Mouse (Mus musculus): Measurements from ENCODE around the gene Tfb1m. TPM values are rescaled to one million over a fixed set of nuclear protein-coding genes. Genes with fewer than 3 reads are reported as not detected.

Gene Tfb1m
- 1 to 10 TPM; 6.2 to 6.5 TPM for total RNA-seq (2021)

DNA sequence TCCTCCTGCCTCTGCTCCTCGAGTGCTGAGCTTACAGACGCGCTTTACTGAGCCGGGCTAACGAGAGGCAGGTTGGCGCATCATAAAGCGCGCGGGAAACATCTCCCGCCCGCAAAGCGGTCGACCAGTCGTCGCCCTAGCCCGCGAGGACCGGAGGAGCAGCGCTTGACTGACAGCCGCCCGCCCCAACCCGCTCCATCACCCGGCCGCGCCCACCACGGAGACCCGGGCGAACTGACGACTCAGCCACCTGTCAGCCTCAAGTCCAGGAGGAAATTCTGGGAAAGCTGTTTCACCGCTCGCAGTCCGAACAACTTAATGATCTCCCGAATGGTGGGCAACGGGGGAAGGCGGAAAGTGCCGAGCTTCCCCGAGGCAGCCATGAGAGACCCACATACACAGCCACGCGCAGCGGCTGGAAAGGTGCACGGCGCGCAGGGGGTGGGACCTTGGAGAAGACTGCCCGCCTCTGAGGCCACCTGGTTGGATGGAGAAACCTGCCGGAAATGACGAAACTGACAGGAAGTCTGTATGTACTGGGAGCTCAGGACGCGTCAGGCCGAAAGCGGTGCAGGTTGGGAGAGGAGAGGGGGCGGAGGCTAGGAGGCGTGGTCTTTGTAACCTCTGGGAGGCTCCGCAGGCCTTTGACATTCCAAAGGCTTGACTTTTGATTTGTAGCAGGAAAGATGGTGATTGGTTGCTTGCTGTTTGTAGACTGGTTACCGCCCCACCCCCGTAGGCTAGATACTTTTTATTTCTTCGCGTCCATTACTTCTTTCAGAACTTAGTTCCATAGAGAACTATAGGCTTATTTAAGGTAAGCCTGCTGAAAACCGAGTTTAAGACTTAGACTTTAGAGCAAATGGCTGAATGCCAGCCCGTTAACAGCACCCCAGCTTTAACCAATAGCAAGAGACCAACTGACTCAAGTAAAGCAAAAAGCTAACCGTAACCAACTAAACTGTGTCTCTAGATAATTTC, at the start of gene Tfb1m:
Tfb1m (minus strand) TSS at position 451 of the 981 bp plus-strand sequence.
- intact Hi-C loops (cut with DNase I) = no loop called here
- peak; percentile 99 for DNase-seq (ENCODE audit: low spot score in 2 of 2)

- intact Hi-C loops (cut with DNase I) = no loop called here
- DNase-seq (ENCODE audit: low spot score in 2 of 2) = peak in 1 of 2 experiments; percentile 76
Observed at GRCm38 (mm10) chr17:3602954-3603672, 45.5 kb upstream of the Tfb1m start.

DNA sequence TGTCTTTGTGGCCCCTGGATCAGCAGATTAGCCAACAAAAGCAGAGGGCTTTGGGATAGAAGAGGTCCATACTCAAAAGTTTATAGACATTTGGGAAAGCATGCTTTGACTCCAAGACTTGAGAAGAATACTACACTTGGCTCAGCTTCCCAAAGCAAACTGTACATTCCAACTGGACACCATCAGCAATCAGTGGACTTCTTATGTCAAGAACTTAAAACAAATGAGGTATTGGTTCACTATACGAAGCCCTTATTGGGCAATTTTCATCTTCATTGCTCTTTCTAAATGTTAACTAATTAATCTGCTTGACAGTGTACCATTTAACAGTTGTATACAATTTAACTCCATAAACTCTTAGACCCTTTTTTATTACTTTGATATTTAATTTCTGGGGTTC, 40.8 kb upstream of the Tfb1m start:
- DNase-seq (ENCODE audit: low spot score in 2 of 2) = no peak
- intact Hi-C loops (cut with DNase I) = no loop called here

GRCm38 (mm10) chr17:3597866-3598265, 40.3 kb upstream of the Tfb1m start:
- intact Hi-C loops (cut with DNase I) = no loop called here
- DNase-seq (ENCODE audit: low spot score in 2 of 2) = no peak

GRCm38 (mm10) chr17:3597130-3597529, 39.5 kb upstream of the Tfb1m start:
- no peak for DNase-seq (ENCODE audit: low spot score in 2 of 2)
- intact Hi-C loops (cut with DNase I) = no loop called here

DNA sequence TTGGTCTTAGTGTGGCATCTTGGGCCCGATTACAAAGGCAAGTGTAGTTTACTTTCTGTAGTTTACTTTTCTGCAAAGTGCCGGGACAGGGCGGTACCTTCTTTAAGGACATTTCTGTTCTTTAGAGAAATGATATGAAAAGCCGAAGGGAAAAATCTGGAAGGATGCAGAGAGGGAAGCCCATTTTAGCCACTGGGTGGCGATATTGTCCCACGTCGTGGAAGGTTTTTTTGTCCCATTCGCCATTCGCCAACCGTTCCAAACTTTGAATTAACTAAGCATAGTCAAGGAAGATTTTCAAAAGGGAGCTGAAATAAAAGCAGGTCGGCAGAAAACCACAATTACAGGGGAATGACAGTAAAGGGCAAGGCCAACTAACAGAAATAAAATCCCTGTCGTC, 13.3 kb upstream of the Tfb1m start:
- intact Hi-C loops (cut with DNase I) = loop anchor here (1.0 kb wide), 1 partner anchor 221 kb away; no protein-coding TSS in a partner anchor
- DNase-seq (ENCODE audit: low spot score in 2 of 2) = peak; percentile 81 to 84

GRCm38 (mm10) chr17:3562405-3562804, 4.8 kb upstream of the Tfb1m start:
- DNase-seq (ENCODE audit: low spot score in 2 of 2) = no peak
- intact Hi-C loops (cut with DNase I) = no loop called here

DNA sequence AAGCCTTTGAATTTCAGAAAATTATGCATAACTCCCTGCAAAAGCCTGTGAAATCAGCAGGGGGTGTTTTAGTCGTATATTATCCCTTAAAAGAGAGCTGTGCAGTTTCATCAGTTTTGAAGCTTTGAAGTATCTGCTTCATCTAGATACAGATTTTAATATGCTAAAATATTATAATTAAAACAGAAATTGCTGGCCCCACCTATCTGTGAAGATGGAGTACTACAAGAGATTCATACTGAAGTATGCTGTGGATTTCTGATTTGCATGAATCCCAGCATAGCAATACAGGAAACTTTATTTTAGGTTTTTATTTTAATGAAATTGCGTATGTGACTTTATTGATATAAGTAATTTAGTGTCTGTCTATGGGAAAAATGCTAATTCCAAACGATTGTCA, 3.0 kb upstream of the Tfb1m start:
- intact Hi-C loops (cut with DNase I) = no loop called here
- DNase-seq (ENCODE audit: low spot score in 2 of 2) = peak in 1 of 2 experiments; percentile 38

DNA sequence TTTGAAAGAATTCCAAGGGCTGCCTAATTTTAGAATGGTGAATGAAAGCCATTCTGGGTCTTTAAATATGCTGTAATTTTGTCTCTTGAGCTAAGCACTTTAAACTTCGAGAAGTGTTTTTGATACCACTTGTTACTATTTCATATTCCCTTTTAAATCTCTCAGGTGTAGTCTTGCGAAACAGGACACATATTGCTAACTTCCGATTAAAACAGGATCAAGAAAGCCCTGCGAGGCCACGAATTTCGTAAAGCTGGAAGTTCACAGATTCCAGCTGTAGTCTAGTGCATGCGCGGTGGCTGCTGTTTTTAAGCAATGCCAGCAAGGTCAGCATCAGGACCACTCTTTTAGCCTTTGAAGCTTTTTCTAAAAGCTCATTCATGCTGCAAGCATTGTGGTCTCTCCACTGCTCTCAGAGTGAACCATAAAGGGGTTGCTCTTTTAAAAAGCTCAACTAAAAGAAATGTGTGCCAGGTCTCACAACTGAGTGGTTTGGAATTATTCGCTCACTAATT, 832 bp upstream of the Tfb1m start:
- no peak for DNase-seq (ENCODE audit: low spot score in 2 of 2)
- intact Hi-C loops (cut with DNase I) = no loop called here

DNA sequence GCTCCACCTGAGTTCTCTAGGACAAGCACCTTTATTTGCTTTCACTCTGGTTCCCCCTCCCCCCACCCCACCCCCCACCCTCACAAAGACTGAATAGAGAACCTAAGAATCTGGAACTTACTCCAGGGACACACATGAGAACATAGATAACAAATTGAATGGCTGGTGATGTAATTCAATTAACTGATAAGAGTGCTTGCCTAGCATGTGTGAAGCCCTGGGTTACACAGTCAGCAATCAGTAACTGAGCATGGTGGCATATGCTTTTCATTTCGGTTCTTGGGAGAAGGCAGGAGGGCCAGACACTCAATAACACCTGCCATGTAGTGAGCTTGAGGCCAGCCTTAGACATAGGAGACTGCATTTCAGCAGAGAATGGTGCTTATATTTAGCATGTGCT, 1.3 kb downstream of the Tfb1m start:
- DNase-seq (ENCODE audit: low spot score in 2 of 2) = no peak
- intact Hi-C loops (cut with DNase I) = no loop called here

- intact Hi-C loops (cut with DNase I) = no loop called here
- no peak for DNase-seq (ENCODE audit: low spot score in 2 of 2)
Observed at GRCm38 (mm10) chr17:3547725-3548124, 9.9 kb downstream of the Tfb1m start.

DNA sequence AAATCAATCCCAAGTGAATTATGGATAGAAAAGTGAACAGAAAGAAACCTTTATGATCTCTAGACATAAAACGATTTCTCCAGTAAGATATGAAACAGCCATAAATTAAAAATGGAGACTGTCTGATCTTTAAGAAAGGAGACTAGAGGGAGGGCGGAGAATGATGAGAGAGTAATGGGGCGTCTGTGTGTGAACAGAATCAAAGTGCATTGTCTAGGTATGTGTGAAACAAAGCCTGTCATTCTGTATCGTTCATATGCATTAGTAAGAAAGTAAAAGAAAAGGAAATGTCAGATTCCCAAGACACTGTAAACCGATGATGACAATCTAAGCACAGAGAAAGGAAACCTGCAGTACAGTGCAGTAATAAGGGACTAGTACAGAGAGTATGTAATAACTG, 16.5 kb downstream of the Tfb1m start:
- intact Hi-C loops (cut with DNase I) = no loop called here

GRCm38 (mm10) chr17:3540304-3540703, 17.3 kb downstream of the Tfb1m start:
- intact Hi-C loops (cut with DNase I) = no loop called here

More for the DNA sequence above, 16.5 kb downstream of the Tfb1m start:
- no peak for DNase-seq (ENCODE audit: low spot score in 2 of 2)

DNA sequence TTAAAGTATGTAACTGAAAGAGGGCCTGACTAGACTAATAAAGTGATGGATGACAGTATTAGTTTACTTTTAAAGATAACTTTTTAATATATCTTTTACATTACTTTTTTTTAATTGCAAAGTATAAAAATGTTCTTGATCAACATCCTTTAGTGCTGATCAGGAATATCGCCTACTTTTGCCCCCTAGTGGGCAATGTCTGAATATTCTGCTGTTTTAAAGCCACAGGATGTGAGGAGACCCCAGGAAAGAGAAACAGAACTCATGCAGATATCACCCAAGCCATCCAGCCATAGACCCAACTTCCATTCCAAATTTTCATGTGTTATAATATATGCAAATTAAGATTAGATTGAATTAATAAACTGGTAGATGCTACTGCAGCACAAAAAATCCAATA, 24.2 kb downstream of the Tfb1m start:
- peak in 1 of 2 experiments; percentile 23 for DNase-seq (ENCODE audit: low spot score in 2 of 2)
- intact Hi-C loops (cut with DNase I) = no loop called here

More at GRCm38 (mm10) chr17:3540304-3540703, 17.3 kb downstream of the Tfb1m start:
- no peak for DNase-seq (ENCODE audit: low spot score in 2 of 2)

DNA sequence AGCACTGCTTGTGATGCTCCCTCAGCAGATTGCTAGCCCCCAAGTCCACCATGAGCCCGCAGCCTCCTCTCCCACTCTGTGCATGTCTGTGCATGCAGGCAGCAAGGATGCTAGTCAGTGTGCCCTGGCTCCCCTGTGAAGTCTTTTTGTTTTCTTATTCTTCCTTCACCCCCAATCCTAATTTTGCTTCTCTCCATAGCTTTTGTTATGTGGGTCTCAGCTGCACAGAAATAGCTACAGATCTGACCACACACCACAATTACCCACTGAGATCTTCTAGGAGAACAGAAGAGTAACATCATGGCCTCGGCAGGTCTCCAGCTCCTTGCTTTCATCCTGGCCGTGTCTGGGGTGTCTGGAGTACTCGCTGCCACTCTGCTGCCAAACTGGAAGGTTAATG, 25.3 kb downstream of the Tfb1m start, which contains the start of gene Cldn20:
Cldn20 (plus strand) TSS at position 301 of the 400 bp plus-strand sequence.
- no peak for DNase-seq (ENCODE audit: low spot score in 2 of 2)
- intact Hi-C loops (cut with DNase I) = no loop called here

- intact Hi-C loops (cut with DNase I) = no loop called here
- DNase-seq (ENCODE audit: low spot score in 2 of 2) = no peak
Observed at GRCm38 (mm10) chr17:3531641-3532040, 25.9 kb downstream of the Tfb1m start.

- no peak for DNase-seq (ENCODE audit: low spot score in 2 of 2)
- intact Hi-C loops (cut with DNase I) = no loop called here
Observed at GRCm38 (mm10) chr17:3530549-3530948, 27.0 kb downstream of the Tfb1m start.

DNA sequence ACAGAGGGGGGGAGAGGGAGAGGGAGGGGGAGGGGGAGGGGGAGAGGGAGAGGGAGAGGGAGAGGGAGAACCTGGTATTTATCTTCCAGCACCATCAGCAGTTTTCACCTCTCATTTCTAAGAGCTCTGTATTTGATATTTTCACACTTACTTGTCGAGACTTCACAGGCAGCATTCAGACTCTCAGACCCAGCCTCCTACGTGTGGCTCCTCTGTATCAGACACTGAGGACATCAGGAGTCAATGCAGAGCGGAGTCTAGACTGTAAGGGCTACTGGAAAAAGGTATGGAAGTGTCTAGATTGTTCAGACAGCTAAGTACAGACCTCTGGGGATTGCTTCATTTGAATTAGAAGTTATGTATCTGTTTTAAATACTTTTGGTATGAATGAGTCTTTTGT, 28.1 kb downstream of the Tfb1m start:
- DNase-seq (ENCODE audit: low spot score in 2 of 2) = no peak
- intact Hi-C loops (cut with DNase I) = no loop called here

DNA sequence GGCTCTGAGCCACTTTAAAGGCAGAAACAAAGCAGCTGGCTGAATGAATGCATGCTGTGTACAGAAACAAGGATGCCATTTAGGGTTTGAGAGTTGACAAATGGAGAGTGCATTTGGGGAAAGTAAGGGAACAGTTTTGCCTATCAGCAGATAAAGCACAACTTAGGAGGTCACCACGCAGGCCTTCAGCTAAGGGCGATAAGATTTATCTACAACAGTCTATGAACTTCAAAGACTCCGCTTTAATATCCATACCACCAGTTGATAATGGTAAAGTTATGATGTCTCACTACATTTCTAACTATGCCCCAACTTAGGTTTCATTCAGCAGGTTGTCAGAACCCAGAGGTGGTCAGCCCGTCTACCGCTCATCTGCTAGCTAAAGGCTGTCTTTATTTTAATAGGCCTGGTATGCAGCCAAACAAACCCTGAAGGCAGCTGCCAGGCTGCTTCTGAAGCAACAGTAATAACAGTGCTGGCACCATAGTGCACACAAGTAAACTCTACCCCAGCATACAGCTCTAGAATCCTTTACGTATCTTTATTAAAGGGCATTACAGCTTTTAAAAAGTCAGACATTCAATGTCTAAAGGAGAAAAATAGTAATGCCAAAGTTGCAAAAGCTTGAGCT, 29.6 kb downstream of the Tfb1m start:
- DNase-seq (ENCODE audit: low spot score in 2 of 2) = no peak
- intact Hi-C loops (cut with DNase I) = no loop called here

GRCm38 (mm10) chr17:3520344-3520743, 37.2 kb downstream of the Tfb1m start:
- no peak for DNase-seq (ENCODE audit: low spot score in 2 of 2)
- intact Hi-C loops (cut with DNase I) = no loop called here
